Mouse (Mus musculus): ENCODE measurements around the gene Ulk2. TPM values are rescaled to one million over a fixed set of nuclear protein-coding genes. Genes with fewer than 3 reads are reported as not detected.

The Ulk2 gene
- total RNA-seq, 2 experiments from 2014 or later, result 30.3 to 32.1 TPM

- no peak for DNase-seq
Observed at GRCm38 (mm10) chr11:61760518-61760917, 94.4 kb downstream of the Ulk2 start.

- DNase-seq, result no peak
Observed at GRCm38 (mm10) chr11:61757151-61757550, 97.7 kb downstream of the Ulk2 start.

GRCm38 (mm10) chr11:61751612-61752011, 103.3 kb downstream of the Ulk2 start:
- no peak for DNase-seq

- DNase-seq, result no peak
Observed at GRCm38 (mm10) chr11:61747161-61747560, 107.7 kb downstream of the Ulk2 start.

GRCm38 (mm10) chr11:61745781-61746180, 109.1 kb downstream of the Ulk2 start:
- no peak for DNase-seq

GRCm38 (mm10) chr11:61744460-61744859, 110.4 kb downstream of the Ulk2 start:
- no peak for DNase-seq

GRCm38 (mm10) chr11:61743768-61744167, 111.1 kb downstream of the Ulk2 start:
- no peak for DNase-seq

- no peak for DNase-seq
Observed at GRCm38 (mm10) chr11:61740500-61740899, 114.4 kb downstream of the Ulk2 start.

GRCm38 (mm10) chr11:61737290-61737689, 117.6 kb downstream of the Ulk2 start:
- no peak for DNase-seq

GRCm38 (mm10) chr11:61732672-61733071, 122.2 kb downstream of the Ulk2 start:
- DNase-seq, result no peak

- no peak for DNase-seq
Observed at GRCm38 (mm10) chr11:61728037-61728436, 126.8 kb downstream of the Ulk2 start.

Other genes with a start within 250 kb of the Ulk2 start
- 10 to 100 TPM in 1 of 2 experiments, 1 to 10 TPM in 1; 8.8 to 10.4 TPM for gene Grap, start 201.8 kb downstream of the Ulk2 start, total RNA-seq (2021)
- gene Fam83g, start 171.0 kb downstream of the Ulk2 start, total RNA-seq (2021), result under 1 TPM; 0.17 to 0.25 TPM
- not detected for gene Slc5a10, start 134.2 kb downstream of the Ulk2 start, total RNA-seq (2021)
- gene Prpsap2, start 93.0 kb downstream of the Ulk2 start, total RNA-seq (2021), result 10 to 100 TPM; 12.3 to 12.5 TPM
- 10 to 100 TPM; 16.9 to 18.6 TPM for gene Akap10, start 75.2 kb upstream of the Ulk2 start, total RNA-seq (2021)
- gene Specc1, start 101.7 kb upstream of the Ulk2 start, total RNA-seq (2021), result 10 to 100 TPM; 18.3 to 26.7 TPM